Mouse (Mus musculus): Measurements from ENCODE around the gene Exo5.

The Exo5 gene

GRCm38 (mm10) chr4:120924554-120925299, at the start of gene Exo5:
Gene Exo5 (minus strand): TSS chr4:120925017.
- DNase-seq (ENCODE audit: low spot score), result peak; percentile 92

GRCm38 (mm10) chr4:120971842-120972241, 47.0 kb upstream of the Exo5 start:
- DNase-seq (ENCODE audit: low spot score), result no peak

- no peak for DNase-seq (ENCODE audit: low spot score)
These were observed 44.7 kb upstream of the Exo5 start for GRCm38 (mm10) chr4:120969382-120970146.

- no peak for DNase-seq (ENCODE audit: low spot score)
These were observed 43.7 kb upstream of the Exo5 start for GRCm38 (mm10) chr4:120968486-120968885.

GRCm38 (mm10) chr4:120955586-120955985, 30.8 kb upstream of the Exo5 start:
- DNase-seq (ENCODE audit: low spot score), result no peak

- DNase-seq (ENCODE audit: low spot score), result no peak
These were observed 28.9 kb upstream of the Exo5 start for GRCm38 (mm10) chr4:120953667-120954066.

GRCm38 (mm10) chr4:120953038-120953437, 28.2 kb upstream of the Exo5 start:
- DNase-seq (ENCODE audit: low spot score), result no peak

GRCm38 (mm10) chr4:120952163-120952562, 27.3 kb upstream of the Exo5 start:
- DNase-seq (ENCODE audit: low spot score), result no peak

- peak; percentile 92 for DNase-seq (ENCODE audit: low spot score)
These were observed 26.7 kb upstream of the Exo5 start, which contains the start of gene Zfp69 for GRCm38 (mm10) chr4:120951428-120951973. Gene Zfp69 (minus strand): TSS chr4:120951699.

- DNase-seq (ENCODE audit: low spot score), result no peak
These were observed 26.1 kb upstream of the Exo5 start for GRCm38 (mm10) chr4:120950763-120951427.

- no peak for DNase-seq (ENCODE audit: low spot score)
These were observed 24.1 kb upstream of the Exo5 start for GRCm38 (mm10) chr4:120948938-120949337.

GRCm38 (mm10) chr4:120935006-120935405, 10.2 kb upstream of the Exo5 start:
- DNase-seq (ENCODE audit: low spot score), result no peak

GRCm38 (mm10) chr4:120930736-120931135, 5.9 kb upstream of the Exo5 start:
- no peak for DNase-seq (ENCODE audit: low spot score)

GRCm38 (mm10) chr4:120928686-120929085, 3.9 kb upstream of the Exo5 start:
- peak; percentile 16 for DNase-seq (ENCODE audit: low spot score)

GRCm38 (mm10) chr4:120925386-120925785, 569 bp upstream of the Exo5 start:
- DNase-seq (ENCODE audit: low spot score), result peak; percentile 22

- DNase-seq (ENCODE audit: low spot score), result no peak
These were observed 3.4 kb downstream of the Exo5 start for GRCm38 (mm10) chr4:120921461-120921860.

GRCm38 (mm10) chr4:120914501-120914900, 10.3 kb downstream of the Exo5 start:
- DNase-seq (ENCODE audit: low spot score), result no peak

GRCm38 (mm10) chr4:120913861-120914260, 11.0 kb downstream of the Exo5 start:
- DNase-seq (ENCODE audit: low spot score), result no peak

- no peak for DNase-seq (ENCODE audit: low spot score)
These were observed 11.4 kb downstream of the Exo5 start for GRCm38 (mm10) chr4:120913443-120913842.

GRCm38 (mm10) chr4:120912866-120913265, 12.0 kb downstream of the Exo5 start:
- no peak for DNase-seq (ENCODE audit: low spot score)

- DNase-seq (ENCODE audit: low spot score), result no peak
These were observed 13.7 kb downstream of the Exo5 start for GRCm38 (mm10) chr4:120911086-120911485.

- DNase-seq (ENCODE audit: low spot score), result peak; percentile 62
These were observed 15.2 kb downstream of the Exo5 start for GRCm38 (mm10) chr4:120909558-120910150.

All from urinary bladder, postnatal 14 days (tissue).